Mouse (Mus musculus) kidney, postnatal 14 days (tissue): Measurements from ENCODE around the gene Ttc23l.
"Not testable (repeated sequence)": the region's sequence is repeated elsewhere in the genome, so short reads cannot be mapped to it uniquely, and the experiment has no call there.

Source experiments
- DNase-seq: peaks from one replicate; pipeline ENCODE4 v3.0.0; 2022; ENCODE audit warnings: mixed read lengths

Ttc23l gene

DNA sequence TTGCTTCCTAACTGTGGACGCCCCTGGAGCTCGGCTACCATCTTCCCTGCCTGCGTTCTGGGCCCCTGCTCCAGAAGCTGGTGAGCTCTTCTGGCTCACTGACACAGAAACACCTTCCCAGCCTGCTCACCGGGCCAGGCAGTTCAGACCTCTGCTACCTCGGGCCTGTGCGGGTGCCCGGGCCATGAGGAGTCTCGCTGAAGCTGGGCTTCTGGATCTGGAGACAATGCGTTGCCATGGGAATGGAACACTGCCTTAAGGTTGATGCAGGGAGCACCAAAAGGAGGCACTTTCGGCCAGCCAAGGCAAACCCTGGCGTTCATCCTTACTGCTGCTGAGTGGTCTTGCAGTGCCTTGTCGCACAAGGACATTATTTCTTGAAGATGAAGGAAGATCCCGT lies at the start of gene Ttc23l:
Gene Ttc23l, minus strand, starts transcription at position 204 of the 400 bp plus-strand sequence.
- no peak for DNase-seq

DNA sequence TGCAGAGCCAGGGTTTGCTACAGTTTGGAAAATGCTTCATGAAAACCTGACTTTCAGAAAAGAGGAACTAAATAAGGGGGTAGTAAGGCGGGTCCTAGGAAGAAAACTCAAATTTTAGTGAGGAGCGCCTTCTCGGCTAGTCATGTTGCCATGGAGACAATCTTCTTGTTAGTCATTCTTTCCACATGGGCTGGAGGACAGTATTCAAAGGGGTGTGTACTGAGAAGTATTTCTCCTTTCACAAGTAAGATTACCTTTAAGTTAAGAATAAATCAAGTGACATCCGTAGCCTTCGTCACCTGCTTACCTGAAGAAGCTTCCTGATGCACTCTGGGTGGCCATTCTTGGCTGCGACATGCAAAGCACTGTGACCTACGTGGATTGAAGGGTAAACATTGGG lies 40.9 kb upstream of the Ttc23l start:
- DNase-seq = no peak

DNA sequence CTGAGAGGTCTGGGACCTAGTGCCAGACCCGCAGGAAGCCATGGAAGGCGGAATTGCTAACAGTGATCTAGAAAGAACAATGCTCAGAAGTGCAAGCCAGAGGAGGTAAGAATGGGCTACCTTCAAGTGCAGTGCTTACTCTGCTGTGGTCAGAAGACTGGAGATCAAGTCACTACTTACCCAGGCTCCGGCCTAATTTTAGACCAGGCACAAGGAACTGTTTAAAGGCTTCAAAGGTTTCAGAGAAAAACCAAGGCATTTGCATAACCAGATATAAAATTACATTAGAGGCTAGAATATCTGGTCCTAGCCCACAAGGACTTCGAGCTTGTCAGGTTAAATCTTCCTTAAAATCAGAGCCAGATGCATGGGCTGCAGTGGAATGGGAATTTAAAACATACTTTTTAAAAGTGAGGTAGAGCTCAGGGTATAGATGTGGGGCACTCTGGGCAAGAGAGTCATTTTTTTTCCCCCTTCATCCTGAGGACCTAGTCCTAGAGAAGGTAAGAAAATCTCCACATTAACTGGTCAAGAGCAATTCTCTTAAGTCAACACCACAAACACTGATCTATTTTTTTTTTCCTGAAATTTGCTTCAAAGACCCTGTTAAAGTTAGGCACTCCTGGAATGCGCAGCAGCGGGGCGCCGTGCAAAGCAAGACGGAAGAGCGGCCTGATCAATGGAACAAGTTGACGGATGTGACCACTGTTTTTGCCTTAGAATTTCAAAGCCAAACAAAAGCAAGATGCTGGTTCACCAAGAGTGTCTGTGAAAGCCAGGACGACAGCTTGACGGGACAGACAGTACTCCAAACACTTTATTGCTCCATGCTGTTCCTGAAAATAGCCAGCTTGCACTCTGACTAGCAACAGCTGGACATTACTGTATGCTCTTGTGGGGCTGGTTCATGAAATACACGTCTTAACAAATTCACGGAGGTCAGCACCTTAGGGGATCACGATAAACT lies 40.1 kb upstream of the Ttc23l start:
- peak; percentile 58 for DNase-seq

DNA sequence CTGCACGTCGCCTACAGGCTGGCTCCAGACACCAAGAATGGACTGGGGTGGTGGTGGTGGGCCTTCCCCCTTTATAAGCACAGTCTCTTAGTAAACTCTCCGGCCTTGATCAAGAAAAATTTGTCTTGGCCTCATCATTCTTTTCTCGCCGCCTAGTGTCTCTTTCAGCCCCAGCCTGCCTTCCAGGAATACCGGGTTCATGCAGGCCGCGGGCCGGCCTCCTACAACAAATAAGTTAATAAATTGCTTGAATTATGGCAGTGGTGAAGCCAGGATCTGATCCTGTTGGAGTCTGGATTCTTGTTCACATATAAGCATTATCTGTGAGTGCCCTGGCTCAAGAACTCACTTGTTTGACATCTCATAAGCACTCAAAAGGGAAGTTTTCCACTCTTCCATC lies 38.4 kb upstream of the Ttc23l start:
- DNase-seq = peak; percentile 42

DNA sequence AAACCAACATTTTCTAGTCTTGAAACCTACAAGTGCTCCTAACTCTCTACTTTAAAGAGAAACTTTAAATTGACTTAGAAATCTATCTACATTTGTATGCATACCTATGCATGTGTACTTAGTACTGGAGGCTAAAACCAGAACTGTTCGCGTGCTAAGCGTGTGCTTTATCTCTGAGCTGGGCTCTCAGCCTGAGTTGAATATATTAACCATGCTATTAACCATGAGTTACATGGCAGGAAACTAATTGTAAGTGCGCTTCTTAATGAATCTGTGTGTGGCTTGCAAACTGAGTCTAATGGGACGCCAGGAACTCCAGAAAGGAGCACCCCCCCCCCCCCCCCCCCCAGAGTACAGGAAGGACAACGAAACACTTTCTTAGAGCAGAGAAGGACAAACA lies 36.9 kb upstream of the Ttc23l start:
- DNase-seq = no peak

DNA sequence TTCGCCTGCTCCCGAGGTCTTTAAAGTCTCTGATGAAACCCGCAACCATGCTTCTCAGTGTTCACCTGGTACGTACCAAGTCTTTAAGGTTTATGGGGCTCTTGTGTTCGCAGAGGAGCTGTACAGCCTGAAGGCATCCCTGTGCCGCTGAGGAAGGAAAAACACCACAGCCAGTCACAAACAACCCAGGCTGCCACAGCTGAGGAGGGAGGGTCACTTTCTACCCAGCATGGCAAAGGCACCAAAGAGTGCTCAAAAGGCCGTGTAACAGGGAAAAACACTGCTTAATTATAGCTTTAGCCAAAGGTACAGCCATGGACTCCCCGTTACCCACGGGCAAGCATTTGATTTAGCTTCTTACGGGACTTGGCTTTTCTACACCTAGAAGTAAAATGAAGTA lies 36.4 kb upstream of the Ttc23l start:
- DNase-seq = no peak

DNA sequence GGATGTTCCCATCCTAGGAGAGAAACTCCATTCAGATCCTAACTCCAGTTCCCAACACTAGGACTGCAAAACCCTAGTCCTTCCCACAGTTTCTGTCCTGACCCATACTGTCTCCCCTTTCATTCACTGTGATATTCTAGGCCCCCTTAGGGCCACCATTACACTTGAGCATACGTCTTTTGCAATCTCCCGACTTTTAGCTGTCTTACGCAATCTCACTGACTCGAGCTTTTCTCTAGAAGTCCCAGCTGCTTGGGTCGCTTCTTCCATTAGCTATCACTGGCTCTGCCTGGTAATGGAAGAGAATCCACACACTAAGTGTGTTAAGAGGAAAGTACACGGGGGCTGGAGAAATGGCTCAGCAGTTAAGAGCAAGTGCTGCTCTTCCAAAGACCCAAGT lies 34.6 kb upstream of the Ttc23l start:
- DNase-seq = no peak

DNA sequence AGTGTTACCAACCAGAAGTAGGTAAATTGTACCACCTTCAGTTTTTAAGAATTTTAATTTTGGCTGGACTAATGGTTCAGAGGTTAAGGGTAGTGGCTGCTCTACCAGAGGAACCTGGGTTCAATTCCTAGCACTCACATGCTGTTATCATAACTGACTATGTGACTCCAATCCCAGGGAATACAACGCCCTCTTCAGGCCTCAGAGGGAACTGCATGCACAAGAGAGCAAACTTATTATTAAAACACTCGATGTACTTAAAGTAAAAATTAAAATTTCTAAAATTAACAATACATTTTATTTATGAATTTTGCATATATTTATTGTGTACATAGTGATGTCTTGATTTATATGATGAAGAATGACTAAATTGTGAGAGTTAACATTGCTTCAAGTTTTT lies 28.1 kb upstream of the Ttc23l start:
- no peak for DNase-seq

DNA sequence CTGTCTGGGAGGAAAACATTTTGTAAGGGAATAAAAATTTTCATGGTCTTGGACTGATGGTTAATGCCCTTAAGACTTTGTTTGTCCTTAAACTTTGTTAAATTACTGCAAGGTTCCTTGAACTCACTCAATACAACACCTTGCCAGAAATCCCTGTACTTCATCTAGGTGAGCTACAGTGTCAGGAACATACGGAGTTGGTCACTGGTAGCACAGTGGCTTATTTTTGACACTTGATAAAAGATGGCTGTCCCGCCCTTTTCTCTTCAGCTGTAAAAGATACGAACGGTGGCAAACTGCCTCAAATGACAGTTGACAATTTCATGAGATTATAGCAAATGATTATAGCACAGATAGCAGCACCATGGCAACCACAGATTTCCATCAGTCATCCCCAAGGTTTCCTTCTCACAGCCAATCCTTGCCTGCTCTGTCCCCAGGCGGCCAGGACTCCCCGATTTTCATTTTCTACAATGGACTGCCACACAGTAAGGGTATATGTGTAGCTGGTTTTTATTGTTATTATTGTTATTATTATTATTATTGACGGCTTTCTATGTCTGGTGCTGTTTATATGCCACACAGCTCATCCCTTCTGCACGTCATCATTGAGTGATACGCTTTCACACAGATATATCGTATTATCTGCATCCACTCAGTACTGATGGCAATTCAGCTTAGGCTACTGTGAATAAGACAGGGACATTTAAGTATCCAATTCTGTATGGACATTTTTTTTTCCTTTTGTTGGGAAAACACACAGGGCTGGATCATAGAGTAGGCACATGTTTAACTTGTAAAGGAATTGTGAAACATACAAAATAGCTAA lies 26.1 kb upstream of the Ttc23l start:
- DNase-seq = no peak

DNA sequence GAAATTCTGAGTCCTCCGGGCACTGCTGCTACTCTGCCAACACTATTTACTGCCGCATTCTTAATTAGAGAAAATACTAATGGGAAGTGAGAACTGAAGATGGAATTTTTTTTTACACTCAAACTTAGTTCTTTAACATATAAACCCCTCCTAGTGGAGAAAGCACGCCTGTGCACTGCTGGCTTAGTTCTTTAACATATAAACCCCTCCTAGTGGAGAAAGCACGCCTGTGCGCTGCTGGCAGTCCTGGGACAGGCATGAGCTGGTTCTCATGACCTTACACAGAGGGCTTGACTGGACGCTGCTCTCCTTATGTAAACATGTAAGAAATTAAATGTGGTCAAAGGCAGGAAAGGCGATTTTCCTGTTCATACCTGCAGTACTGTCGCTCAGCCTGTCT lies 24.9 kb upstream of the Ttc23l start:
- DNase-seq = peak; percentile 76

DNA sequence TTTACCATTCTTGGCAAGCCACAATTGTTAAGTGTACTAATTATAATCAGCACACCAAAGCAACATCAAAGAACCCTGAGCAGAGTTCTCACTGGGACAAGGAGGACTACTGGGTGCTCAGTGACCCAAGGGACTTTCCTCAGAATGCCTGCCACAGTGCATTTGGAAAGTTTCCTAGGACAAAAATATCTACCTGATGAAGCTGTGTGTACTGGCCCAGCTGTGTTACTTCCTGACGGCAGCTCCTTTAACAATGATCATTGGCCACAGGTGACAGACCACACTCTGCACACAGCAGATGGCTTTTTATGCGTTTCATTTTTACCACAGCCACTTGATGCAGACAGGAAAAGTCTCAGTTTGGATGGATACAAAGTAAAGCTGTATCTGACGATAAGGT lies 20.7 kb upstream of the Ttc23l start:
- no peak for DNase-seq

DNA sequence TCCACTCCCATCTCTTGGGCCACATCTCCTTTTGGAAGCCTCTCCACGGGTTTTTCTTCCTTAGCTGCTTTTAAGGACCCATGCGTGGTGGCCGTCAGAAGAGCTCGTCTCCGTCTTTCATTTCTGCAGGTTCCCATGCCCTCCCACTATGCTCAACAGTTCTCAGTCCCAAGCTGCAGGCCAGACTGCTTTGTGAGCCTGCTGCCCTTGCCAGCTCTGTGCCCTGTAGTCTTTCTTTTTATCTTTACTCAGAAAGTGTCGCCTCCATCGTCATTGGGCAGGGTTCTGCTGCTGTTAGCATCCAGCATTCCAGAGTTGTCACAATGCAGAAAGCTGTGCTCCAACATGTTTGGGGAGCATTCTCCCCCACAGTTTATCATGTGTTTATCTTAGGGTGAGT lies 8.0 kb upstream of the Ttc23l start:
- no peak for DNase-seq

DNA sequence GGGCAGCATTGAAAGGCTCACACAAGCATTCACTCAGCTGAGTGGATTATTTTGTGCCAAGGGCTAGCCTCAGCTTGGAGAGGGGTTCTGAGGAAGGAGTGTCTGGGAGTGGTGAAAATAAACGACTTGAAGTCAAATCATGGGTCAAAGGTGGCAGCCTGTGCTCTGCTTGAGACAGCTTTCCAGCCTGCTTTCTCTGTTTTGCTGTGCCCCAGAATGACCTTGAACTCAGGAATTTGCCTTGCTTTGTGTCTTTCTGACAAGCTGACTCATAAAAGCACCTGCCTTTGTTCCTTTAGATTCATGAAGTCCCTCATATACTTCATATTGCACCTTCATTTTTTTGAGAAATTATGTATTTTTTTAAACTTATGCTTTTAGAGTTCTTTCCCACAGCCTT lies 5.7 kb upstream of the Ttc23l start:
- DNase-seq = no peak

DNA sequence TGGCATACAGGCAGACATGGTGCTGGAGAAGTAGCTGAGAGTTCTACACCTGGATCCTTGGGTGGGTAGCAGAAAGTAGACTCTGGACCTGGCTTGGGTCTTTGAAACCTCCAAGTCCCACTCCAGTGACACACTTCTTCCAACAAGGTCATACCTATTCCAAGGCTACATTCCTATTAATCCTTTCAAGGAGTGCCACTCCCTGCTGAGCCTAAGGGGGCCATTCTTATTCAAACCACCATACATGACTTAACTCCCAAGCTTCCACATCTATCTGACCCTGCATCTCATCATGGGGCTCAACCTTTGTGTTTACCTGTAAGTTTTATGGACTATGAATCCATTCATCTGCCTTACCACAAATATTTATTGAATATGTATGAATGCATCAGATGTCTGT lies 3.8 kb upstream of the Ttc23l start:
- DNase-seq = no peak

DNA sequence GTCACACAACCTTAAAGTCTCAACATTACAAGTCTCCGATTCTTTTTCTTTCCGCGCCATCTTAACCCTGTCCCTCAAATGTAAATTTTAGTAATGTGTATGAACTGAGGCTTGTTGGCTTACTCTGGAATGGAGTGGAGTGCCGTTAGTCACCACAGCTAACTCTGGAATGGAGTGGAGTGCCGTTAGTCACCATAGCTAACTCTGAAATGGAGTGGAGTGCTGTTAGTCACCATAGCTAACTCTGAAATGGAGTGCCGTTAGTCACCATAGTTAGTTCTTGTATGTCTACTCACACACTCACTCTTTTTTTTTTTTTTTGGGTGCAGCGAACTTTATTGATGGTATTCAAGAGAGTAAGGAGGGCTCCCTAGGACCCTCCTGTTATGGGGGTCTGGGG lies 1.5 kb upstream of the Ttc23l start:
- no peak for DNase-seq

DNA sequence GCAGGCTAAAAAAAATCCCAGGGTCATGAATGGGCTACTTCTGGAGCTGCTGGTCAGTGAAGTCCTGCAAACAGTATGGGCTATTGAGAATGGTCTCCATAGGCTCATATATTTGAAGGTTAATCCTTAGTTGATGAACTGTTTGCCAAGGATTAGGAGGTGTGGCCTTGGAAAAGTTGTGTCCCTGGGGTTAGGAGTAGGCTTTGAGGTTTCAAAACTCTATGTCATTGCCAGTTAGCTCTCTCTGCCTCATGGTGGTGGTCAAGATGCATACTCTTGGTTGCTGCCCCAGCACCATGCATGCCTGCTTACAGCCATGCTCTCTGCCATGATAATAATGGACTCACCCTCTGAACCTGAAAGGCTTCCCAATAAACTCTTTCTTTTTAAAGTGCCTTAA lies 4.1 kb downstream of the Ttc23l start:
- no peak for DNase-seq

DNA sequence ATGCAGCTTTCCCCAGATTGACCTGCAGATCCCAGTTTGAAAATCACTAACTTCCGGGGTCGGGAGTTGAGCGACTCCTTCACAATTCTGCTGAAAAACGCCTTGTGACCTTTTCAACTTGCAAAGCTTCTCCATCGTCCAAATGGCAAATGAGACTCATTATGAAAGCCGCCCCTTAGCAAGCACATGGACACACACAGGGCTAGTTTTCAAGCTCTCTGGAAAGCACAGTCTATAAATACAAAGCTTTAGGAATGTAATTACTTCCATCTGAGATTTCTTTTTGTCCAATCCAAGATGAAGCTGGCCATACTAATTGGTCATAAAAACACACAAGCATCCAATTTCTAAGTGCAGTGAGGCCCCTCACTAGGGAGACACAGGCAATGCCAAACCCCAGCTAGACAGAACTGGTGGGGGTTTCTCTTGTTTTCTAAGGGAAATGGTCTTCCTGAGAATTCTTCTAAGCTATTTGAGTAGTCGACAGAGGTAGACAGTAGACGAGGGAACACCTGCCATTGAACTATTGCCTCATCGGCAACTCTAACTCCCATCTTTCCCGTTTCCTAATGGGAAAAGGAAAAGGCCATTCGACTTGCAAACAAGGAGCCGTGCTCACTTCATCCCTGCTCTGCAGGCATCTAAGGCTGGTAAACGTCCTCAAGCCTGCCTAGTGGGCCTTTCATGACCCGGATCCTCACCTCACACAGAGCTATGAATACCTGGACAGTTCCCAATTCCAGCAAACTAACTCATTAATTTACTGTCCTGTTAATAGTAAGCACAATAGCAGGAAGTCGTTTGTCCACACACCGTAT lies 18.0 kb downstream of the Ttc23l start:
- DNase-seq = peak; percentile 37

DNA sequence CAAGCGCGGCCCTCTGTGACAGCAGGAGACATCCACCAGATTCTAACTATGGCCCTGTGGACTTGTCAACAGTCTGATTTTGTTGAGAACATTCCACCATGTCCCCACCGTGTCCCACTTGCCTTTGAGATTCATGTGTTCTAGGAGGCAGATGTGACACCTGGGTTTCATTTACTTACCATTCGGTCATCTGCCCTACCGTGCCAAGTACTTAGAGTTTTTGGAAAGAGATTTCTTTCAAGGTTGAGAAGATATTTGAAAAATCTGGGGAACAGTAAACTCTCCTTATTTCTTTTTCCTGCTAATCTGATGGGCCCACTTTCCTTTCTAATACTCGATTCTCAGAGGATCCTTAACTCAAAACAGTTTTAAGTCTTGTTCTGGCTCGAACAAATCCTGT lies 22.5 kb downstream of the Ttc23l start:
- no peak for DNase-seq

DNA sequence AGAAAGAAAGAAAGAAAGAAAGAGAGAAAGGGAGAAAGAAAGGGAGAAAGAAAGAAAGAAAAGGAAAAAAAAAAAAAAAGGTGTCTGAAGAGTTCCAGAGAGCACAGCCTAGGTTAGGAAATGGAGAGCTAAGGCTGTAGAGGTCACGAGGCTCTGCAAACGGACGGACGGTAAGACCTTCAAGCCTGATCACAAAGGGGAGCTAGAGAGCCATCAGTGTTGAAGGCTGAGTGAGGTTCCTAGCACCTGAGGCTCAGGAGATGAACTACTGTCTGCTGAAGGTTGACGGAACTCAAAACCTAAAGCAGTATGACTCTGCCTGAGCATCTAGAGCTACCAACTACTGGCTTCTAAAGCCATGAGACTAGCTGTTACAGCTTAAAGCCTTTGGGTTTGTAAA lies 23.9 kb downstream of the Ttc23l start:
- no peak for DNase-seq

DNA sequence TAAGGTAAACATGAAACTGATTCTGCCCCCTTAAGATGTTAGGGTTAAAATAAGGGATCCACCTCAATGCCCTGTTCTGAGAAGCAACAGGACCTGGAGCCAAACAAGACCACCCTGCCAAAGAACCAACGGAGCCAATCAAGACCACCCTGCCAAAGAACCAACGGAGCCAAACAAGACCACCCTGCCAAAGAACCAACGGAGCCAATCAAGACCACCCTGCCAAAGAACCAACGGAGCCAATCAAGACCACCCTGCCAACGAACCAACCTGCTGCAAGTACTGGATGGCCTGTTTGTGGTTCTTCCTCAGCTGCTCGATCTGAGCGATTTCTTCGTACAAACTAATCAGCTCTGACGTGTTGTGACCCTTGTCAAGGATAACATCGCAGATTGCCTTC lies 25.1 kb downstream of the Ttc23l start:
- DNase-seq = not testable (repeated sequence)

DNA sequence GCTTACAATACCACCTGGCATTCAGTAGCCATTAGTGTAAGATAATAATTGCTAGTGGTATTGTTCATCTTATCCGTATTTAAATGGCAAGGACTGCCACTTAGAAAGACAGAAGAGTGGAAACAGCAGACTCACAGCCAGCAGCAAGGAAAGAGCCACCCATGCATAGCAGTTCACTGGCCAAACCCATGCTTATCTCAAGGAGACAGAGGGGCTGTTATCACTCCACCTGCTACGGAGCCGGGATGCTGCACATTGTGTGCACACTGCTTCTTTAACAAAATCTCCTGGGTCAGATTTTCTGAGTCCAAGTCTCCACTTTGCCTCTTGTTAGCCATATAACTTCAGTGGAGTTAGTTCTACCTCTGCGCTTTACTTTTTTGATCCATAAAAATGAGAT lies 27.1 kb downstream of the Ttc23l start:
- DNase-seq = no peak

DNA sequence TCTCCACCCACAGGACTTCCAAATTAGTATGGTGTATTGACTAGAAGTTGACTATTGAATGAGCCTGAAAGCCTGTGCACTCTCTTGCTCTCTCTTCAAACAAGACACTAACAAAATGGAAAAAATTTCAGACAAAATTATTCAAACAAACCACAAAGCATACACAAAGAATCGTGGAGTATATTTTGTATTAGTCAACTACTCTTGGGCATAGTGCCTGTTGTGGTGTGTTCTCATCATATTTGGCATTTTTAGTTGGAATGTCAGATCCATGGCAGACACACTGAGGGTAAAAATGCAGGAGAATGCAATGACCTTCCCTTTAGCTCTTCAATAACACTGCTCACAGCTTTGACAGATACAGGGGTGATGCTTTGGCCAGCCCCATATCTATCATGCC lies 32.6 kb downstream of the Ttc23l start:
- DNase-seq = no peak

DNA sequence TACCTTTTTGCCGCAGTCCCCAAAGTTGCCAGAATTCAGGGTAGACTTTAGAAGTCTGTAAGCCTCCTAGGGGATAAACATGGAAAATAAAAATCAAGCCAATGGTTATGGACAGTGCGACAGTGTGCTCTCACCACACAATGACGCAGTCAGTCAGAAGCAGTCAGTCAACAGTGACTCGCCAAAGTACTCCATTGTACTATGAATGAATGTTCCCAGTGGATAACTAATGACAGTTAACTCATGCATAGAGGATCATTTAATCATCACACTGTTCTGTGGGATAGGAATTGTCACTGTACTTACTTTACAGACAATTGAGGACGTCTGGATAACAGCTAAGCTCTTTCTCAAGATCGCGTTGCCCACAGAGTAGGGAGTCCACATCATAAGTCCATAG lies 43.3 kb downstream of the Ttc23l start:
- DNase-seq = no peak
